ENCODE assay signal across 7 mouse cellular contexts in genomic region chr7:141008938-141009660, GRCm38 (mm10). TPM values are rescaled to one million over a fixed set of nuclear protein-coding genes. Genes with fewer than 3 reads are reported as not detected.
DNase-seq lines count a peak whose midpoint lies in the region; ATAC-seq and TF ChIP-seq lines count a peak whose summit lies in the region.

No protein-coding gene starts in this region.

- no peak overlapping the region for H3K9ac ChIP-seq in intestine, embryonic 14.5 days (ENCODE audit: low read length)
- no peak overlapping the region; the same call in 1 of the 2 replicates for H3K9ac ChIP-seq in midbrain, embryonic 12.5 days (replicated peaks)

- peak; percentile 72 for ATAC-seq in intestine, embryonic 14.5 days (replicated peaks; ENCODE audit: low FRiP score, low TSS enrichment, low read depth)
- ATAC-seq in midbrain, embryonic 12.5 days (ENCODE audit: low FRiP score, low read depth), result peak; percentile 78; the same call in 1 of the 2 replicates

- TF ChIP-seq POLR2A in cortical plate, adult 2 months (IDR thresholded peaks at IDR 0.05; ENCODE audit: extremely low read depth, insufficient read depth, low read length), result no peak
- no peak for TF ChIP-seq POLR2A in small intestine, adult 2 months (IDR thresholded peaks at IDR 0.05; ENCODE audit: low read depth, low read length)

- H3K4me2 ChIP-seq in intestine, embryonic 14.5 days (ENCODE audit: low read length), result peak overlapping the region; percentile 61
- H3K4me2 ChIP-seq in midbrain, embryonic 12.5 days (replicated peaks), result peak overlapping the region; percentile 35

- peak; percentile 64 for TF ChIP-seq CTCF in cortical plate, adult 2 months (IDR thresholded peaks at IDR 0.05; ENCODE audit: extremely low read depth, insufficient read depth, low read length)
- peak; percentile 82 for TF ChIP-seq CTCF in small intestine, adult 2 months (IDR thresholded peaks at IDR 0.05; ENCODE audit: extremely low read depth, insufficient read length, insufficient replicate concordance, low read depth, low read length)

- no peaks in the 10 kb centered on the region for H3K36me3 ChIP-seq in intestine, embryonic 14.5 days (ENCODE audit: control insufficient read depth, insufficient read depth, low read length)
- H3K36me3 ChIP-seq in limb, embryonic 10.5 days, result no peaks in the 10 kb centered on the region
- H3K36me3 ChIP-seq in midbrain, embryonic 12.5 days, result no peaks in the 10 kb centered on the region
- no peaks in the 10 kb centered on the region for H3K36me3 ChIP-seq in small intestine, adult 2 months (ENCODE audit: control insufficient read depth, insufficient read depth, low read length)

- no peak overlapping the region for H3K27ac ChIP-seq in cortical plate, adult 2 months (ENCODE audit: insufficient read depth, low read length)
- H3K27ac ChIP-seq in intestine, embryonic 14.5 days (ENCODE audit: low read depth), result peak overlapping the region; percentile 83
- peak overlapping the region; percentile 56 for H3K27ac ChIP-seq in limb, embryonic 10.5 days
- H3K27ac ChIP-seq in midbrain, embryonic 12.5 days (replicated peaks), result no peak overlapping the region
- peak overlapping the region; percentile 88 for H3K27ac ChIP-seq in small intestine, adult 2 months (ENCODE audit: insufficient read depth, low read depth, low read length)

- H3K4me3 ChIP-seq in cortical plate, adult 2 months (ENCODE audit: insufficient read depth, low read length), result no peak overlapping the region
- H3K4me3 ChIP-seq in intestine, embryonic 14.5 days (ENCODE audit: low read depth, low read length), result peak overlapping the region; percentile 47; the same call in 1 of the 2 replicates
- H3K4me3 ChIP-seq in limb, embryonic 10.5 days, result peak overlapping the region; percentile 35
- H3K4me3 ChIP-seq in midbrain, embryonic 12.5 days, result no peak overlapping the region
- H3K4me3 ChIP-seq in small intestine, adult 2 months (ENCODE audit: low read depth, low read length), result peak overlapping the region; percentile 67

- WGBS in intestine, embryonic 14.5 days, result 7% methylated on average over 20 of the region's 20 CpGs
- 8% methylated on average over 20 of the region's 20 CpGs for WGBS in limb, embryonic 10.5 days
- 8% methylated on average over 20 of the region's 20 CpGs for WGBS in midbrain, embryonic 12.5 days
- 2% methylated on average over 20 of the region's 20 CpGs for WGBS in small intestine, adult 2 months

- no peaks in the 10 kb centered on the region for H3K4me1 ChIP-seq in cortical plate, adult 2 months (ENCODE audit: control insufficient read depth, insufficient read depth, low read length)
- H3K4me1 ChIP-seq in intestine, embryonic 14.5 days (replicated peaks; ENCODE audit: control insufficient read depth, insufficient read depth, low read length), result peaks cover 23% of the 10 kb centered on the region
- H3K4me1 ChIP-seq in limb, embryonic 10.5 days, result peaks cover 35% of the 10 kb centered on the region
- H3K4me1 ChIP-seq in midbrain, embryonic 12.5 days, result peaks cover 10% of the 10 kb centered on the region; the same call in 1 of the 2 replicates
- peaks cover 10% of the 10 kb centered on the region; the same call in 1 of the 2 replicates for H3K4me1 ChIP-seq in small intestine, adult 2 months (ENCODE audit: control insufficient read depth, insufficient read depth, insufficient read length, low read length)

- H3K9me3 ChIP-seq in intestine, embryonic 14.5 days (ENCODE audit: control insufficient read depth, low read length), result no peaks in the 10 kb centered on the region
- no peaks in the 10 kb centered on the region for H3K9me3 ChIP-seq in limb, embryonic 10.5 days (replicated peaks)
- H3K9me3 ChIP-seq in midbrain, embryonic 12.5 days, result no peaks in the 10 kb centered on the region

- H3K27me3 ChIP-seq in intestine, embryonic 14.5 days (replicated peaks; ENCODE audit: control insufficient read depth, insufficient read depth, low read length), result no peaks in the 10 kb centered on the region
- no peaks in the 10 kb centered on the region for H3K27me3 ChIP-seq in limb, embryonic 10.5 days (ENCODE audit: low read depth, poor library complexity, severe bottlenecking)
- H3K27me3 ChIP-seq in midbrain, embryonic 12.5 days, result peaks cover 11% of the 10 kb centered on the region
- H3K27me3 ChIP-seq in small intestine, adult 2 months (ENCODE audit: control insufficient read depth, insufficient read depth, low read length), result no peaks in the 10 kb centered on the region

- peak; percentile 84 to 92 for DNase-seq in adrenal gland, adult (ENCODE audit: inconsistent age in 2 of 2, low spot score in 1 of 2)
- peak; percentile 81 for DNase-seq in gastrocnemius, postnatal 25 days
- peak; percentile 88 for DNase-seq in intestine, embryonic 14.5 days (ENCODE audit: low spot score)
- DNase-seq in limb, embryonic 10.5 days (ENCODE audit: low spot score), result peak; percentile 92

RNA-seq across cellular contexts. Expression of gene Ifitm3, which starts 1.5 kb away (rescaled TPM):
- 50.4 and 59.6 TPM in 2 replicates for polyA plus RNA-seq in cortical plate, adult 2 months (2012; rRNA removed)
- total RNA-seq in gastrocnemius, postnatal 25 days (2021), result 10 to 100 TPM; 34.4 to 52.1 TPM
- polyA plus RNA-seq in intestine, embryonic 14.5 days (2014; fragmentation: Nextera tagmentation; extraction: Ambion mirVana), result 295 and 303 TPM in 2 replicates
- 54.0 and 56.4 TPM in 2 replicates for polyA plus RNA-seq in limb, embryonic 10.5 days (2016; fragmentation: Nextera tagmentation; extraction: Ambion mirVana)
- polyA plus RNA-seq in midbrain, embryonic 12.5 days (2016; fragmentation: Nextera tagmentation; extraction: Ambion mirVana), result 16.2 and 17.9 TPM in 2 replicates
- polyA plus RNA-seq in small intestine, adult 2 months (2012; rRNA removed), result 101 and 147 TPM in 2 replicates

RNA-seq across cellular contexts. Expression of gene Ifitm6, which starts 8.6 kb away (rescaled TPM):
- polyA plus RNA-seq in cortical plate, adult 2 months (2012; rRNA removed), result 0.74 and 1.3 TPM in 2 replicates
- not detected for total RNA-seq in gastrocnemius, postnatal 25 days (2021)
- polyA plus RNA-seq in intestine, embryonic 14.5 days (2014; fragmentation: Nextera tagmentation; extraction: Ambion mirVana), result 0.78 and 1.2 TPM in 2 replicates
- polyA plus RNA-seq in limb, embryonic 10.5 days (2016; fragmentation: Nextera tagmentation; extraction: Ambion mirVana), result 0.31 TPM in 1 of 2 replicates, not detected in the other
- polyA plus RNA-seq in midbrain, embryonic 12.5 days (2016; fragmentation: Nextera tagmentation; extraction: Ambion mirVana), result 0.29 TPM in 1 of 2 replicates, not detected in the other
- 2.5 and 3.1 TPM in 2 replicates for polyA plus RNA-seq in small intestine, adult 2 months (2012; rRNA removed)

RNA-seq across cellular contexts. Expression of gene Gm17387, which starts 19.8 kb away (rescaled TPM):
- not detected in 2 replicates for polyA plus RNA-seq in cortical plate, adult 2 months (2012; rRNA removed)
- total RNA-seq in gastrocnemius, postnatal 25 days (2021), result not detected
- polyA plus RNA-seq in intestine, embryonic 14.5 days (2014; fragmentation: Nextera tagmentation; extraction: Ambion mirVana), result not detected in 2 replicates
- not detected in 2 replicates for polyA plus RNA-seq in limb, embryonic 10.5 days (2016; fragmentation: Nextera tagmentation; extraction: Ambion mirVana)
- polyA plus RNA-seq in midbrain, embryonic 12.5 days (2016; fragmentation: Nextera tagmentation; extraction: Ambion mirVana), result not detected in 2 replicates
- polyA plus RNA-seq in small intestine, adult 2 months (2012; rRNA removed), result not detected in 2 replicates

RNA-seq across cellular contexts. Expression of gene Ifitm1, which starts 42.1 kb away (rescaled TPM):
- 22.0 and 28.5 TPM in 2 replicates for polyA plus RNA-seq in cortical plate, adult 2 months (2012; rRNA removed)
- under 1 TPM; 0.43 to 0.54 TPM for total RNA-seq in gastrocnemius, postnatal 25 days (2021)
- polyA plus RNA-seq in intestine, embryonic 14.5 days (2014; fragmentation: Nextera tagmentation; extraction: Ambion mirVana), result 198 and 221 TPM in 2 replicates
- 27.9 and 43.1 TPM in 2 replicates for polyA plus RNA-seq in limb, embryonic 10.5 days (2016; fragmentation: Nextera tagmentation; extraction: Ambion mirVana)
- 7.8 and 10.3 TPM in 2 replicates for polyA plus RNA-seq in midbrain, embryonic 12.5 days (2016; fragmentation: Nextera tagmentation; extraction: Ambion mirVana)
- polyA plus RNA-seq in small intestine, adult 2 months (2012; rRNA removed), result 107 and 120 TPM in 2 replicates

RNA-seq across cellular contexts. Expression of gene B4galnt4, which starts 51.8 kb away (rescaled TPM):
- polyA plus RNA-seq in cortical plate, adult 2 months (2012; rRNA removed), result 109 and 125 TPM in 2 replicates
- total RNA-seq in gastrocnemius, postnatal 25 days (2021), result not detected
- polyA plus RNA-seq in intestine, embryonic 14.5 days (2014; fragmentation: Nextera tagmentation; extraction: Ambion mirVana), result 9.2 and 13.6 TPM in 2 replicates
- polyA plus RNA-seq in limb, embryonic 10.5 days (2016; fragmentation: Nextera tagmentation; extraction: Ambion mirVana), result 26.2 and 30.7 TPM in 2 replicates
- polyA plus RNA-seq in midbrain, embryonic 12.5 days (2016; fragmentation: Nextera tagmentation; extraction: Ambion mirVana), result 41.9 and 45.3 TPM in 2 replicates
- 5.4 and 15.8 TPM in 2 replicates for polyA plus RNA-seq in small intestine, adult 2 months (2012; rRNA removed)

Comparison
In these comparisons a context has a peak if more than half of its experiments do, and no peak if none do; other contexts are left out.
1. H3K27ac ChIP-seq: peak in intestine, embryonic 14.5 days (single experiment), limb, embryonic 10.5 days (single experiment) and small intestine, adult 2 months (single experiment); none in cortical plate, adult 2 months (single experiment) and midbrain, embryonic 12.5 days (single experiment).
2. H3K4me3 ChIP-seq: peak in intestine, embryonic 14.5 days (single experiment), limb, embryonic 10.5 days (single experiment) and small intestine, adult 2 months (single experiment); none in cortical plate, adult 2 months (single experiment) and midbrain, embryonic 12.5 days (single experiment).
3. Peak in every context shown above with its lines, with median percentiles within 50 percentile points of each other: DNase-seq.